Mouse (Mus musculus) E14TG2a.4 (cell line): ENCODE measurements at regions not wholly inside any gene's neighbourhood (a gene's known extent, or its start where the extent isn't known, plus 50 kb on each side); places are given as distances from the start of the nearest gene placed in this dataset.

Experiments
- CTCF ChIP-seq: conservative IDR thresholded peaks from 2 replicates; pipeline ENCODE4 v1.5.1; 2014; ENCODE audit warnings: low read length
- NANOG ChIP-seq: IDR thresholded peaks from 2 replicates; pipeline ENCODE4 v1.6.1; 2014; ENCODE audit warnings: borderline replicate concordance, low read length, mixed read lengths

- TF ChIP-seq CTCF, result no peak
- TF ChIP-seq NANOG, result no peak
Observed at GRCm38 (mm10) chr11:45799732-45800386, 52.0 kb upstream of the Clint1 start.
